Mouse (Mus musculus) lung, postnatal 0 days (tissue): ENCODE results near the gene Rwdd2a.

Experiments used
- CTCF ChIP-seq: IDR thresholded peaks from 2 replicates; pipeline ENCODE4 v1.5.1; 2016; ENCODE audit warnings: antibody characterized with exemption, mild to moderate bottlenecking
- EP300 ChIP-seq: IDR thresholded peaks from 2 replicates; pipeline ENCODE4 v1.6.1; 2016; ENCODE audit warnings: antibody characterized with exemption, mild to moderate bottlenecking, control low read depth

DNA sequence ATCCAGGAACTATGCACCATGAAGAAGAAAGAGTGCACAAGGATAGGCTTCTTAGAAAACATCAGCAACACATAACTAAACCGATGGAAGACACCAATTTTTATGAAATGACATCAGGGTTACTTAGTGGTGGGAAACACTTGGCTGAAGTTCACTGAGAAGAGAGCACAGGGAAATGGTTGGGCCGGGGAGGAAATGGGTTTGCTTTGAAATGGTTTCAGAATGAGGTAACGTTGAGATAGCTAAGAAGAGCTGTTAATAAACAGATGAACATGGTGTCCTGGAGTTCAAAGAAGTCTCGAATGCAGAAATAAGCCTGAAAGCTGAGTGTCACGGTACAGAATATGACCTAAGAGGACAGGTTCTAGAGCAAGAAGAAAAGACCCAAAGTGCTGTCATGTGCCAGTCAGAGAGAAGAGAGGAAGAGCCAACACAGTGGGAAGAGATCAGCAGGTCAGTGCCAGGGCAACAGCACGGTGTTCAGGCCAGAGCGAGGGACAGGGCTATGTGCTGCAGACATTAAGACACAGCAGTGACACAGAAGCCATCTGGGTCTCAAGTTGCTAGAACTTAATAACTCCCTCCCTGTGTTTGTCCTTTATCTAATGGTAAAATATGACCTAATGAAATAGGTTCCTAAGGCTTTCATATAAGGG lies 46.2 kb downstream of the Rwdd2a start:
- TF ChIP-seq CTCF (no peak), EP300 (peak; percentile 27; the same call in 1 of the 2 replicates)
